Mouse (Mus musculus): ENCODE measurements around the gene Rgl2. TPM values are rescaled to one million over a fixed set of nuclear protein-coding genes. Genes with fewer than 3 reads are reported as not detected.
A peak's percentile ranks its signal among the peaks of the same experiment; 100 is the strongest.
"Not testable (repeated sequence)": the region's sequence is repeated elsewhere in the genome, so short reads cannot be mapped to it uniquely, and the experiment has no call there.

Rgl2 gene
- total RNA-seq, 1 experiment = 65.8 TPM

GRCm38 (mm10) chr17:33948905-33949537, 19.7 kb downstream of the Rgl2 start:
- Histone ChIP-seq H3K27ac (ENCODE audit: insufficient read depth, low read depth, low read length, poor library complexity, severe bottlenecking) (no peak overlapping the region), H3K36me3 (ENCODE audit: control insufficient read depth, insufficient read depth, low read length, poor library complexity, severe bottlenecking) (peaks cover 56% of the 10 kb centered on the region), H3K9me3 (ENCODE audit: control insufficient read depth, insufficient read depth, low read depth, low read length) (no peaks in the 10 kb centered on the region), H3K9ac (ENCODE audit: insufficient read depth, low read depth, low read length, poor library complexity, severe bottlenecking) (no peak overlapping the region), H3K4me1 (ENCODE audit: control insufficient read depth in 2 of 2, insufficient read depth in 2 of 2, low read length in 2 of 2, poor library complexity in 1 of 2) (peaks cover 0 to 9% of the 10 kb centered on the region in 2 experiments; a peak in 1 of 4 replicates), H3K4me3 (ENCODE audit: insufficient read depth in 1 of 2, low read depth in 1 of 2, low read length in 2 of 2, poor library complexity in 1 of 2, severe bottlenecking in 1 of 2) (no peak overlapping the region)
- no peak for DNase-seq (ENCODE audit: low read depth, low spot score)
- TF ChIP-seq HCFC1 (IDR thresholded peaks at IDR 0.05; ENCODE audit: borderline replicate concordance, insufficient read depth, low read length) (no peak), MAFK (IDR thresholded peaks at IDR 0.05; ENCODE audit: insufficient read depth, low read depth, low read length) (no peak), ZC3H11A (IDR thresholded peaks at IDR 0.05; ENCODE audit: borderline replicate concordance, low read depth, low read length) (no peak)
- in situ Hi-C loops (cut with MboI; ENCODE audit: low sequenced_read_pairs in 2 of 2, unreplicated experiment in 2 of 2) = no loop called here

- TF ChIP-seq CHD2 (IDR thresholded peaks at IDR 0.05; ENCODE audit: low read depth, low read length) (no peak), MAFK (IDR thresholded peaks at IDR 0.05; ENCODE audit: insufficient read depth, low read depth, low read length) (no peak), ZNF384 (IDR thresholded peaks at IDR 0.05; ENCODE audit: low read depth, low read length) (no peak), HCFC1 (IDR thresholded peaks at IDR 0.05; ENCODE audit: borderline replicate concordance, insufficient read depth, low read length) (no peak), ZC3H11A (IDR thresholded peaks at IDR 0.05; ENCODE audit: borderline replicate concordance, low read depth, low read length) (no peak)
- peaks cover 0 to 10% of the 10 kb centered on the region in 2 experiments; a peak in 1 of 4 replicates for H3K4me1 ChIP-seq (ENCODE audit: control insufficient read depth in 2 of 2, insufficient read depth in 2 of 2, low read length in 2 of 2, poor library complexity in 1 of 2)
- peak overlapping the region in 1 of 2 experiments; percentile 63; a peak in 1 of 4 replicates for H3K4me3 ChIP-seq (ENCODE audit: insufficient read depth in 1 of 2, low read depth in 1 of 2, low read length in 2 of 2, poor library complexity in 1 of 2, severe bottlenecking in 1 of 2)
- no peaks in the 10 kb centered on the region for H3K9me3 ChIP-seq (ENCODE audit: control insufficient read depth, insufficient read depth, low read depth, low read length)
- H3K9ac ChIP-seq (ENCODE audit: insufficient read depth, low read depth, low read length, poor library complexity, severe bottlenecking) = peak overlapping the region; percentile 76; the same call in 1 of the 2 replicates
- no peak for DNase-seq (ENCODE audit: low read depth, low spot score)
- H3K36me3 ChIP-seq (ENCODE audit: control insufficient read depth, insufficient read depth, low read length, poor library complexity, severe bottlenecking) = peaks cover 57% of the 10 kb centered on the region
- no peak overlapping the region for H3K27ac ChIP-seq (ENCODE audit: insufficient read depth, low read depth, low read length, poor library complexity, severe bottlenecking)
- in situ Hi-C loops (cut with MboI; ENCODE audit: low sequenced_read_pairs in 2 of 2, unreplicated experiment in 2 of 2) = no loop called here
Measured at GRCm38 (mm10) chr17:33950131-33950625, 20.8 kb downstream of the Rgl2 start.

- Histone ChIP-seq H3K4me3 (ENCODE audit: insufficient read depth in 1 of 2, low read depth in 1 of 2, low read length in 2 of 2, poor library complexity in 1 of 2, severe bottlenecking in 1 of 2) (peak within 1 kb of the TSS; percentile 35 to 96), H3K9me3 (ENCODE audit: control insufficient read depth, insufficient read depth, low read depth, low read length) (no peaks in the 10 kb centered on the region), H3K9ac (ENCODE audit: insufficient read depth, low read depth, low read length, poor library complexity, severe bottlenecking) (peak within 1 kb of the TSS; percentile 76), H3K4me1 (ENCODE audit: control insufficient read depth in 2 of 2, insufficient read depth in 2 of 2, low read length in 2 of 2, poor library complexity in 1 of 2) (peaks cover 0 to 10% of the 10 kb centered on the region in 2 experiments; a peak in 1 of 4 replicates), H3K27ac (ENCODE audit: insufficient read depth, low read depth, low read length, poor library complexity, severe bottlenecking) (peak within 1 kb of the TSS; percentile 74), H3K36me3 (ENCODE audit: control insufficient read depth, insufficient read depth, low read length, poor library complexity, severe bottlenecking) (peaks cover 55% of the 10 kb centered on the region)
- TF ChIP-seq HCFC1 (IDR thresholded peaks at IDR 0.05; ENCODE audit: borderline replicate concordance, insufficient read depth, low read length) (peak; percentile 56; the same call in 1 of the 2 replicates), CHD2 (IDR thresholded peaks at IDR 0.05; ENCODE audit: low read depth, low read length) (peak; percentile 16; the same call in 1 of the 2 replicates), ZNF384 (IDR thresholded peaks at IDR 0.05; ENCODE audit: low read depth, low read length) (no peak), ZC3H11A (IDR thresholded peaks at IDR 0.05; ENCODE audit: borderline replicate concordance, low read depth, low read length) (no peak), MAFK (IDR thresholded peaks at IDR 0.05; ENCODE audit: insufficient read depth, low read depth, low read length) (no peak)
- in situ Hi-C loops (cut with MboI; ENCODE audit: low sequenced_read_pairs in 2 of 2, unreplicated experiment in 2 of 2) = no loop called here
- DNase-seq (ENCODE audit: low read depth, low spot score) = peak; percentile 77
Measured at GRCm38 (mm10) chr17:33951021-33951946, 21.9 kb downstream of the Rgl2 start, which contains the start of gene B3galt4. TSS of gene B3galt4 (minus strand) at chr17:33951488.

DNA sequence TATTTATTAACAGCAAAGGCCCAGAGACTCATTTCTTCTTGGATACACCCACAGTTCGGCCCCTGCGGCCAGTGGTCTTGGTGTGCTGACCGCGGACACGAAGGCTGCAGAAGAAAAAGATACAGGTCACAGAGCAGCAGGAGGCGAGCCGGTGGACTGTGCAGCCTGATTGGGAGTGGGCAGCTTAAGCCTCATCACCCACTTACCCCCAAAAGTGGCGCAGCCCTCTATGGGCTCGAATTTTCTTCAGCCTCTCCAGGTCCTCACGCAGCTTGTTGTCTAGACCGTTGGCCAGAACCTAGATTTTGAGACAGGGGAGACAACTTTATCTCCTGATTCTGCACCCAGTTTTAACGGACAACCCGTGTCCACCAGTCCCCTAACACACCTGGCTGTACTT, 22.7 kb downstream of the Rgl2 start:
- DNase-seq (ENCODE audit: low read depth, low spot score); in situ Hi-C loops (cut with MboI; ENCODE audit: low sequenced_read_pairs in 2 of 2, unreplicated experiment in 2 of 2); H3K9me3 ChIP-seq (ENCODE audit: control insufficient read depth, insufficient read depth, low read depth, low read length): not testable (repeated sequence)
- Histone ChIP-seq H3K36me3 (ENCODE audit: control insufficient read depth, insufficient read depth, low read length, poor library complexity, severe bottlenecking) (peaks cover 50% of the 10 kb centered on the region), H3K9ac (ENCODE audit: insufficient read depth, low read depth, low read length, poor library complexity, severe bottlenecking) (peak overlapping the region; percentile 38; the same call in 1 of the 2 replicates), H3K27ac (ENCODE audit: insufficient read depth, low read depth, low read length, poor library complexity, severe bottlenecking) (peak overlapping the region; percentile 25; the same call in 1 of the 2 replicates), H3K4me3 (ENCODE audit: insufficient read depth in 1 of 2, low read depth in 1 of 2, low read length in 2 of 2, poor library complexity in 1 of 2, severe bottlenecking in 1 of 2) (peak overlapping the region; percentile 35 to 96), H3K4me1 (ENCODE audit: control insufficient read depth in 2 of 2, insufficient read depth in 2 of 2, low read length in 2 of 2, poor library complexity in 1 of 2) (peaks cover 0 to 10% of the 10 kb centered on the region in 2 experiments; a peak in 1 of 4 replicates)
